Mouse (Mus musculus) embryonic fibroblast, embryonic 13.5 days (primary cell): ENCODE results near the gene Chmp1a.

Source experiments
- CTCF ChIP-seq: IDR thresholded peaks from 2 replicates; pipeline ENCODE4 v1.5.1; 2011; ENCODE audit warnings: mild to moderate bottlenecking, control low read depth, low read length, moderate library complexity, borderline replicate concordance; ENCODE audit not compliant: insufficient read depth
- POLR2A ChIP-seq: IDR thresholded peaks from 2 replicates; pipeline ENCODE4 v1.6.1; 2011; ENCODE audit warnings: low read depth, mild to moderate bottlenecking, control low read depth, low read length, moderate library complexity

DNA sequence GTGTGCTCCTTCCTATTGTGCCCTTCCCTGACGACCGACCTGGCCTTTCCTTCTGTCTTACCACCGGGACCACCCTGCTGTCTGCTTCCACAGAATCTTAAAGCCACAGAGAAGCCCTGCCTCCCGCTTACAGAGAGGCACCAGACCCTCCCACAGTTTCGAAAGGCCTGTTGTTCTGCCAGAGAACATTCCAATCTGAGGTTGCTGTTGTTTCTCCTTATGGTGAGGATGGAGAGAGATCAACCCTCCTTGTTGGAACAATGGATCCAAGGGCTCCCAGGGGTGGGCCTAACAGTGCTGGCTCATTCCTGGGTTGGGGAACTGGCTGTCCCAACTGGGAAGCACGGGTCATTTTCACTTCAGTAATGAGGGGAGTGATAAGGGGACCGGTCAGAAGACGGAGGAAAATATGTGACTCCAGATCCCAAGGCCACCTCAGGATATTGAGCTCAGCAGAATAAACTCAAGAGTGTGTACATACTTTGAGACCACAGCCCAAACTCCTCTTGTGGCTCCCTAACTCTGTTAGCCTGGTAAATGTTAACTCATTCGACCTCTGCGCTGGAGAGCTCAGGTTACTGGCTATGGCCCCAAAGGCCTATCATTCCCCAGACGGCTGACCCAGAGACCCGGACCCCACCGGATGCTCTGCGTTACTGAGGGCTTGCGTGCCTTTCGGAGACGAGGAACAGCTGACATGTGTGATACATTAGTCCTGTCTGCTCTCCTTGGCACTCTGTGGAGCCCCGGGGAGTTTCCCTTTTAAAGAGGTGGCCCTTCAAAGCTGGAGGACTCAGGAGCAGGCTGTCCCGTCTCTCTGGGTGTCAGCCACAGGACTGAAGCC is 26.8 kb downstream of the Chmp1a start, which contains the start of gene Dpep1:
- TF ChIP-seq CTCF = no peak
- no peak for TF ChIP-seq POLR2A
